Mouse (Mus musculus) heart, adult 11 months (tissue): ENCODE data around the gene Pcgf6.
"Not testable (repeated sequence)": the region's sequence is repeated elsewhere in the genome, so short reads cannot be mapped to it uniquely, and the experiment has no call there.

ENCODE experiments used
- DNase-seq: peaks from one replicate; pipeline ENCODE4 v3.0.0; 2022

The Pcgf6 gene

GRCm38 (mm10) chr19:47024954-47025353, 25.8 kb downstream of the Pcgf6 start:
- no peak for DNase-seq

- no peak for DNase-seq
Observed at GRCm38 (mm10) chr19:47023546-47023945, 27.2 kb downstream of the Pcgf6 start.

GRCm38 (mm10) chr19:47022709-47023108, 28.0 kb downstream of the Pcgf6 start:
- no peak for DNase-seq

GRCm38 (mm10) chr19:47019326-47019725, 31.4 kb downstream of the Pcgf6 start:
- DNase-seq: no peak

- DNase-seq: no peak
Observed at GRCm38 (mm10) chr19:47018330-47018729, 32.4 kb downstream of the Pcgf6 start.

- no peak for DNase-seq
Observed at GRCm38 (mm10) chr19:47017831-47018230, 32.9 kb downstream of the Pcgf6 start.

GRCm38 (mm10) chr19:47016487-47016886, 34.2 kb downstream of the Pcgf6 start:
- DNase-seq: no peak

- no peak for DNase-seq
Observed at GRCm38 (mm10) chr19:47015965-47016364, 34.7 kb downstream of the Pcgf6 start.

GRCm38 (mm10) chr19:47015396-47015795, 35.3 kb downstream of the Pcgf6 start:
- no peak for DNase-seq

GRCm38 (mm10) chr19:47014447-47015381, 36.0 kb downstream of the Pcgf6 start, which contains the start of the genes Ina and Nt5c2:
TSS of gene Ina (plus strand) at chr19:47014698.
TSS of gene Nt5c2 (minus strand) at chr19:47015153.
- no peak for DNase-seq

- DNase-seq: no peak
Observed at GRCm38 (mm10) chr19:47014159-47014446, 36.6 kb downstream of the Pcgf6 start.

GRCm38 (mm10) chr19:47013340-47014158, 37.2 kb downstream of the Pcgf6 start:
- peak; percentile 57 for DNase-seq

GRCm38 (mm10) chr19:47012521-47013130, 38.1 kb downstream of the Pcgf6 start:
- DNase-seq: peak; percentile 88

- no peak for DNase-seq
Observed at GRCm38 (mm10) chr19:47009943-47010342, 40.8 kb downstream of the Pcgf6 start.

- DNase-seq: no peak
Observed at GRCm38 (mm10) chr19:47009420-47009819, 41.3 kb downstream of the Pcgf6 start.

- peak; percentile 79 for DNase-seq
Observed at GRCm38 (mm10) chr19:47006321-47006720, 44.4 kb downstream of the Pcgf6 start.

- peak; percentile 62 for DNase-seq
Observed at GRCm38 (mm10) chr19:47005873-47006272, 44.8 kb downstream of the Pcgf6 start.

GRCm38 (mm10) chr19:47003742-47004511, 46.8 kb downstream of the Pcgf6 start:
- no peak for DNase-seq

GRCm38 (mm10) chr19:47000357-47000756, 50.3 kb downstream of the Pcgf6 start:
- not testable (repeated sequence) for DNase-seq

- no peak for DNase-seq
Observed at GRCm38 (mm10) chr19:46999753-47000152, 51.0 kb downstream of the Pcgf6 start.

- no peak for DNase-seq
Observed at GRCm38 (mm10) chr19:46998953-46999352, 51.8 kb downstream of the Pcgf6 start.

GRCm38 (mm10) chr19:46998168-46998870, 52.4 kb downstream of the Pcgf6 start:
- DNase-seq: no peak
